Mouse (Mus musculus) hindbrain, embryonic 15.5 days (tissue): ENCODE data around the gene Phactr1. TPM values are rescaled to one million over a fixed set of nuclear protein-coding genes. Genes with fewer than 3 reads are reported as not detected.

ENCODE experiments used
- ATAC-seq: fragments of 200-750 bp; cut with Nextera tagmentation; 2 replicates; pipeline ENCODE4 v1.8.0; 2017; ENCODE audit warnings: low read depth, moderate number of reproducible peaks, moderate TSS enrichment; ENCODE audit not compliant: low FRiP score
- H3K27ac ChIP-seq: fragments of 300-500 bp; sonication (generic); replicated peaks from 2 replicates; pipeline ENCODE4 v1.5.1; 2015; ENCODE audit warnings: mild to moderate bottlenecking, inconsistent platforms
- H3K27me3 ChIP-seq: fragments of 300-500 bp; sonication (generic); 2 replicates; pipeline ENCODE4 v1.6.1; 2015; ENCODE audit warnings: control low read depth, inconsistent platforms
- H3K36me3 ChIP-seq: fragments of 300-500 bp; sonication (generic); 2 replicates; pipeline ENCODE4 v1.6.1; 2015; ENCODE audit warnings: control low read depth, inconsistent platforms
- H3K4me1 ChIP-seq: fragments of 300-500 bp; sonication (generic); replicated peaks from 2 replicates; pipeline ENCODE4 v1.6.1; 2015; ENCODE audit warnings: control low read depth, inconsistent platforms
- H3K4me2 ChIP-seq: fragments of 300-500 bp; sonication (generic); 2 replicates; pipeline ENCODE4 v1.6.1; 2015; ENCODE audit warnings: moderate library complexity, mild to moderate bottlenecking, inconsistent platforms
- H3K4me3 ChIP-seq: fragments of 300-500 bp; sonication (generic); 2 replicates; pipeline ENCODE4 v1.5.1; 2015; ENCODE audit warnings: mild to moderate bottlenecking, inconsistent platforms
- H3K9ac ChIP-seq: fragments of 300-500 bp; sonication (generic); 2 replicates; pipeline ENCODE4 v1.6.1; 2015; ENCODE audit warnings: inconsistent platforms
- H3K9me3 ChIP-seq: fragments of 300-500 bp; sonication (generic); 2 replicates; pipeline ENCODE4 v1.6.1; 2016; ENCODE audit warnings: control low read depth, inconsistent platforms
- WGBS: fragments of 180-500 bp; shearing (Covaris S2); methylation state at CpG from one replicate; pipeline ENCODE4 v1.1.7; 2015; 5-methylcytosine and 5-hydroxymethylcytosine counted together
- polyA plus RNA-seq: library from polyadenylated mRNA; unstranded; fragments of >200 nt; fragmentation: Nextera tagmentation; extraction: Ambion mirVana; gene quantifications from 2 replicates; pipeline ENCODE4 v1.2.1, GENCODE M21; 2015

Phactr1 gene
- polyA plus RNA-seq, 1 experiment from 2014 or later, result 56.0 TPM

- no peak overlapping the region for H3K27ac ChIP-seq
- H3K4me3 ChIP-seq, result no peak overlapping the region
- H3K4me2 ChIP-seq, result peak overlapping the region; percentile 61
- peaks cover 19% of the 10 kb centered on the region for H3K4me1 ChIP-seq
- H3K9ac ChIP-seq, result no peak overlapping the region
- 33% methylated on average over 2 of the region's 2 CpGs for WGBS
- H3K9me3 ChIP-seq, result no peaks in the 10 kb centered on the region
- no peak for ATAC-seq
- H3K36me3 ChIP-seq, result no peaks in the 10 kb centered on the region
- no peaks in the 10 kb centered on the region for H3K27me3 ChIP-seq
These were observed 31.1 kb downstream of the Phactr1 start for GRCm38 (mm10) chr13:42711510-42711909.

- H3K27ac ChIP-seq, result no peak overlapping the region
These were observed 39.0 kb downstream of the Phactr1 start for GRCm38 (mm10) chr13:42719401-42719800.

GRCm38 (mm10) chr13:42720135-42720534 is 39.7 kb downstream of the Phactr1 start:
- Histone ChIP-seq H3K36me3 (no peaks in the 10 kb centered on the region), H3K4me1 (peaks cover 12% of the 10 kb centered on the region), H3K4me3 (no peak overlapping the region), H3K9ac (no peak overlapping the region), H3K9me3 (no peaks in the 10 kb centered on the region), H3K4me2 (no peak overlapping the region), H3K27ac (no peak overlapping the region), H3K27me3 (no peaks in the 10 kb centered on the region)
- 26% methylated on average over 4 of the region's 4 CpGs for WGBS
- ATAC-seq, result no peak

More at GRCm38 (mm10) chr13:42719401-42719800, 39.0 kb downstream of the Phactr1 start:
- H3K4me1 ChIP-seq, result peaks cover 12% of the 10 kb centered on the region
- H3K9ac ChIP-seq, result no peak overlapping the region
- WGBS, result 16% methylated on average over 9 of the region's 9 CpGs
- H3K36me3 ChIP-seq, result no peaks in the 10 kb centered on the region
- no peaks in the 10 kb centered on the region for H3K9me3 ChIP-seq
- H3K4me2 ChIP-seq, result no peak overlapping the region
- H3K4me3 ChIP-seq, result no peak overlapping the region
- no peak for ATAC-seq
- H3K27me3 ChIP-seq, result no peaks in the 10 kb centered on the region

- Histone ChIP-seq H3K4me2 (no peak overlapping the region), H3K27me3 (no peaks in the 10 kb centered on the region), H3K4me1 (peaks cover 16% of the 10 kb centered on the region), H3K9me3 (no peaks in the 10 kb centered on the region), H3K9ac (no peak overlapping the region), H3K36me3 (no peaks in the 10 kb centered on the region), H3K27ac (no peak overlapping the region), H3K4me3 (no peak overlapping the region)
- WGBS, result 24% methylated on average over 1 of the region's 1 CpGs
- ATAC-seq, result no peak
These were observed 40.2 kb downstream of the Phactr1 start for GRCm38 (mm10) chr13:42720648-42721047.

- Histone ChIP-seq H3K4me2 (no peak overlapping the region), H3K4me1 (peaks cover 19% of the 10 kb centered on the region), H3K4me3 (no peak overlapping the region), H3K9me3 (no peaks in the 10 kb centered on the region), H3K36me3 (no peaks in the 10 kb centered on the region), H3K27ac (no peak overlapping the region), H3K27me3 (no peaks in the 10 kb centered on the region), H3K9ac (no peak overlapping the region)
- 90% methylated on average over 3 of the region's 3 CpGs for WGBS
- no peak for ATAC-seq
These were observed 43.6 kb downstream of the Phactr1 start for GRCm38 (mm10) chr13:42724011-42724410.

- Histone ChIP-seq H3K4me2 (no peak overlapping the region), H3K9me3 (no peaks in the 10 kb centered on the region), H3K4me3 (no peak overlapping the region), H3K9ac (no peak overlapping the region), H3K27me3 (no peaks in the 10 kb centered on the region), H3K36me3 (no peaks in the 10 kb centered on the region), H3K27ac (no peak overlapping the region), H3K4me1 (peaks cover 7% of the 10 kb centered on the region)
- 57% methylated on average over 7 of the region's 7 CpGs for WGBS
- peak; percentile 38; the same call in 1 of the 2 replicates for ATAC-seq
These were observed 45.3 kb downstream of the Phactr1 start for GRCm38 (mm10) chr13:42725709-42726231.

GRCm38 (mm10) chr13:42737486-42737885 is 57.1 kb downstream of the Phactr1 start:
- no peak overlapping the region for H3K4me2 ChIP-seq
- 74% methylated on average over 5 of the region's 5 CpGs for WGBS
- no peak overlapping the region for H3K9ac ChIP-seq
- no peaks in the 10 kb centered on the region for H3K9me3 ChIP-seq
- no peak for ATAC-seq
- no peaks in the 10 kb centered on the region for H3K36me3 ChIP-seq
- H3K27me3 ChIP-seq, result no peaks in the 10 kb centered on the region
- H3K4me1 ChIP-seq, result no peaks in the 10 kb centered on the region
- no peak overlapping the region for H3K4me3 ChIP-seq
- no peak overlapping the region for H3K27ac ChIP-seq

- H3K36me3 ChIP-seq, result no peaks in the 10 kb centered on the region
- H3K4me3 ChIP-seq, result no peak overlapping the region
- no peaks in the 10 kb centered on the region for H3K9me3 ChIP-seq
- ATAC-seq, result no peak
- no peak overlapping the region for H3K27ac ChIP-seq
- no peaks in the 10 kb centered on the region for H3K4me1 ChIP-seq
- H3K27me3 ChIP-seq, result no peaks in the 10 kb centered on the region
- no peak overlapping the region for H3K9ac ChIP-seq
- WGBS, result 76% methylated on average over 5 of the region's 5 CpGs
- no peak overlapping the region for H3K4me2 ChIP-seq
These were observed 57.7 kb downstream of the Phactr1 start for GRCm38 (mm10) chr13:42738152-42738551.

- no peak for ATAC-seq
- no peaks in the 10 kb centered on the region for H3K36me3 ChIP-seq
- H3K27ac ChIP-seq, result no peak overlapping the region
- no peaks in the 10 kb centered on the region; the same call in 1 of the 2 replicates for H3K4me1 ChIP-seq
- no peaks in the 10 kb centered on the region for H3K9me3 ChIP-seq
- H3K4me2 ChIP-seq, result no peak overlapping the region
- H3K27me3 ChIP-seq, result no peaks in the 10 kb centered on the region
- H3K9ac ChIP-seq, result no peak overlapping the region
- H3K4me3 ChIP-seq, result no peak overlapping the region
These were observed 61.8 kb downstream of the Phactr1 start for GRCm38 (mm10) chr13:42742226-42742625.

- Histone ChIP-seq H3K4me1 (no peaks in the 10 kb centered on the region; the same call in 1 of the 2 replicates), H3K4me2 (no peak overlapping the region), H3K36me3 (no peaks in the 10 kb centered on the region), H3K27ac (no peak overlapping the region), H3K27me3 (no peaks in the 10 kb centered on the region), H3K9ac (no peak overlapping the region), H3K9me3 (no peaks in the 10 kb centered on the region), H3K4me3 (no peak overlapping the region)
- 40% methylated on average over 5 of the region's 5 CpGs for WGBS
- no peak for ATAC-seq
These were observed 64.0 kb downstream of the Phactr1 start for GRCm38 (mm10) chr13:42744467-42744866.

- peaks cover 32% of the 10 kb centered on the region for H3K4me1 ChIP-seq
- no peak overlapping the region for H3K4me3 ChIP-seq
- H3K9ac ChIP-seq, result no peak overlapping the region
- H3K4me2 ChIP-seq, result no peak overlapping the region
- ATAC-seq, result peak; percentile 48; the same call in 1 of the 2 replicates
- no peaks in the 10 kb centered on the region for H3K36me3 ChIP-seq
- no peaks in the 10 kb centered on the region for H3K27me3 ChIP-seq
- no peaks in the 10 kb centered on the region for H3K9me3 ChIP-seq
- WGBS, result 26% methylated on average over 11 of the region's 11 CpGs
- H3K27ac ChIP-seq, result peak overlapping the region; percentile 3; the same call in 1 of the 2 replicates
These were observed 77.4 kb downstream of the Phactr1 start for GRCm38 (mm10) chr13:42757654-42758400.

- Histone ChIP-seq H3K9ac (no peak overlapping the region), H3K9me3 (no peaks in the 10 kb centered on the region), H3K27ac (no peak overlapping the region), H3K4me3 (no peak overlapping the region), H3K36me3 (no peaks in the 10 kb centered on the region), H3K4me1 (peaks cover 32% of the 10 kb centered on the region), H3K27me3 (no peaks in the 10 kb centered on the region), H3K4me2 (no peak overlapping the region)
- ATAC-seq, result no peak
- WGBS, result 75% methylated on average over 5 of the region's 5 CpGs
These were observed 78.7 kb downstream of the Phactr1 start for GRCm38 (mm10) chr13:42759170-42759569.
